Mouse (Mus musculus) lung, embryonic 16.5 days (tissue): ENCODE data around the gene Iqcd. TPM values are rescaled to one million over a fixed set of nuclear protein-coding genes. Genes with fewer than 3 reads are reported as not detected.
A peak's percentile ranks its signal among the peaks of the same experiment; 100 is the strongest.

Experiments used
- ATAC-seq: fragments of 200-750 bp; cut with Nextera tagmentation; 2 replicates; pipeline ENCODE4 v1.8.0; 2017; ENCODE audit warnings: low read depth, mild to moderate bottlenecking, moderate library complexity
- H3K27ac ChIP-seq: fragments of 300-500 bp; sonication (generic); 2 replicates; pipeline ENCODE4 v1.5.1; 2014; ENCODE audit warnings: mild to moderate bottlenecking, control low read depth, low read length
- H3K27me3 ChIP-seq: fragments of 300-500 bp; sonication (generic); 2 replicates; pipeline ENCODE4 v1.6.1; 2014; ENCODE audit warnings: low read depth, low read length, mixed read lengths; ENCODE audit not compliant: control insufficient read depth, insufficient read depth
- H3K36me3 ChIP-seq: fragments of 300-500 bp; sonication (generic); 2 replicates; pipeline ENCODE4 v1.6.1; 2014; ENCODE audit warnings: low read length; ENCODE audit not compliant: control insufficient read depth, insufficient read depth
- H3K4me1 ChIP-seq: fragments of 300-500 bp; sonication (generic); replicated peaks from 2 replicates; pipeline ENCODE4 v1.6.1; 2014; ENCODE audit warnings: low read length, mixed read lengths; ENCODE audit not compliant: control insufficient read depth, insufficient read depth
- H3K4me2 ChIP-seq: fragments of 300-500 bp; sonication (generic); 2 replicates; pipeline ENCODE4 v1.6.1; 2014; ENCODE audit warnings: low read depth, low read length, control low read depth
- H3K4me3 ChIP-seq: fragments of 300-500 bp; sonication (generic); 2 replicates; pipeline ENCODE4 v1.5.1; 2014; ENCODE audit warnings: mild to moderate bottlenecking, low read length, control low read depth
- H3K9ac ChIP-seq: fragments of 300-500 bp; sonication (generic); 2 replicates; pipeline ENCODE4 v1.6.1; 2014; ENCODE audit warnings: low read length, control low read depth
- H3K9me3 ChIP-seq: fragments of 300-500 bp; sonication (generic); 2 replicates; pipeline ENCODE4 v1.6.1; 2016; ENCODE audit warnings: low read length; ENCODE audit not compliant: control insufficient read depth
- WGBS: fragments of 180-500 bp; shearing (Covaris S2); extraction: QIAGEN DNeasy Blood & Tissue Kit; methylation state at CpG from one replicate; pipeline ENCODE4 v1.1.7; 2014; 5-methylcytosine and 5-hydroxymethylcytosine counted together
- polyA plus RNA-seq: library from polyadenylated mRNA; unstranded; fragments of >200 nt; fragmentation: Nextera tagmentation; extraction: Ambion mirVana; gene quantifications from 2 replicates; pipeline ENCODE4 v1.2.1, GENCODE M21; 2015

Iqcd gene
- polyA plus RNA-seq, 1 experiment from 2014 or later, result 1.9 TPM

GRCm38 (mm10) chr5:120653873-120654272 lies 65.1 kb downstream of the Iqcd start:
- Histone ChIP-seq H3K4me2 (no peak overlapping the region), H3K4me3 (no peak overlapping the region), H3K27me3 (peaks cover 20% of the 10 kb centered on the region), H3K9me3 (no peaks in the 10 kb centered on the region), H3K36me3 (no peaks in the 10 kb centered on the region), H3K9ac (no peak overlapping the region), H3K4me1 (peaks cover 5% of the 10 kb centered on the region), H3K27ac (no peak overlapping the region)
- no peak for ATAC-seq
- 89% methylated on average over 2 of the region's 2 CpGs for WGBS

GRCm38 (mm10) chr5:120656281-120656751 lies 67.5 kb downstream of the Iqcd start:
- Histone ChIP-seq H3K9me3 (no peaks in the 10 kb centered on the region), H3K27me3 (peaks cover under 1% of the 10 kb centered on the region; the same call in 1 of the 2 replicates), H3K9ac (no peak overlapping the region), H3K4me2 (no peak overlapping the region), H3K27ac (no peak overlapping the region), H3K36me3 (no peaks in the 10 kb centered on the region), H3K4me1 (no peaks in the 10 kb centered on the region), H3K4me3 (no peak overlapping the region)
- peak; percentile 79 for ATAC-seq
- 56% methylated on average over 12 of the region's 12 CpGs for WGBS

Other genes with a start within 250 kb of the Iqcd start
- gene Lhx5, start 157.3 kb upstream of the Iqcd start, polyA plus RNA-seq, result not detected in 2 replicates
- 7.7 and 8.1 TPM in 2 replicates for gene Sdsl, start 116.2 kb upstream of the Iqcd start, polyA plus RNA-seq
- gene Sds, start 112.5 kb upstream of the Iqcd start, polyA plus RNA-seq, result 0.26 TPM in 1 of 2 replicates, not detected in the other
- gene Plbd2, start 85.4 kb upstream of the Iqcd start, polyA plus RNA-seq, result 48.8 and 50.5 TPM in 2 replicates
- gene Slc8b1, start 77.8 kb upstream of the Iqcd start, polyA plus RNA-seq, result 8.5 and 8.6 TPM in 2 replicates
- 17.8 and 18.0 TPM in 2 replicates for gene Tpcn1, start 343 bp upstream of the Iqcd start, polyA plus RNA-seq
- 13.8 and 14.0 TPM in 2 replicates for gene Rita1, start 23.6 kb downstream of the Iqcd start, polyA plus RNA-seq
- 36.8 and 37.8 TPM in 2 replicates for gene Ddx54, start 23.7 kb downstream of the Iqcd start, polyA plus RNA-seq
- gene Cfap73, start 45.2 kb downstream of the Iqcd start, polyA plus RNA-seq, result 0.94 and 1.5 TPM in 2 replicates
- gene Rasal1, start 59.8 kb downstream of the Iqcd start, polyA plus RNA-seq, result 0.18 and 0.44 TPM in 2 replicates
- gene Dtx1, start 122.9 kb downstream of the Iqcd start, polyA plus RNA-seq, result 2.4 and 3.2 TPM in 2 replicates
- 0.23 and 0.29 TPM in 2 replicates for gene Oas2, start 160.8 kb downstream of the Iqcd start, polyA plus RNA-seq
- gene Oas3, start 188.6 kb downstream of the Iqcd start, polyA plus RNA-seq, result 0.10 and 0.11 TPM in 2 replicates
- gene Oas1e, start 206.5 kb downstream of the Iqcd start, polyA plus RNA-seq, result not detected in 2 replicates
- gene Oas1c, start 223.5 kb downstream of the Iqcd start, polyA plus RNA-seq, result 0.69 and 1.1 TPM in 2 replicates